Mouse (Mus musculus) kidney, adult 2 months (tissue): ENCODE results near the gene Sgpl1. TPM values are rescaled to one million over a fixed set of nuclear protein-coding genes. Genes with fewer than 3 reads are reported as not detected.

Experiments
- DNase-seq: peaks from one replicate; pipeline ENCODE4 v3.0.0; 2021
- H3K27ac ChIP-seq: fragments of 200-500 bp; 2 replicates; pipeline ENCODE4 v1.5.1; 2012; ENCODE audit warnings: low read depth, low read length, control low read depth, inconsistent platforms; ENCODE audit not compliant: insufficient read depth
- H3K27me3 ChIP-seq: fragments of 200-500 bp; replicated peaks from 2 replicates; pipeline ENCODE4 v1.6.1; 2012; ENCODE audit warnings: mild to moderate bottlenecking, moderate library complexity, low read length, inconsistent platforms; ENCODE audit not compliant: control insufficient read depth, insufficient read depth
- H3K36me3 ChIP-seq: fragments of 200-500 bp; 2 replicates; pipeline ENCODE4 v1.6.1; 2012; ENCODE audit warnings: mild to moderate bottlenecking, moderate library complexity, low read length, inconsistent platforms; ENCODE audit not compliant: control insufficient read depth, insufficient read depth
- H3K4me1 ChIP-seq: fragments of 200-500 bp; 2 replicates; pipeline ENCODE4 v1.6.1; 2011; ENCODE audit warnings: low read length; ENCODE audit not compliant: control insufficient read depth, insufficient read depth
- H3K4me3 ChIP-seq: fragments of 200-500 bp; 2 replicates; pipeline ENCODE4 v1.5.1; 2011; ENCODE audit warnings: mild to moderate bottlenecking, low read depth, low read length, control low read depth; ENCODE audit not compliant: insufficient read depth
- CTCF ChIP-seq: fragments of 200-500 bp; conservative IDR thresholded peaks from 2 replicates; pipeline ENCODE4 v1.5.1; 2011; ENCODE audit warnings: low read depth, mild to moderate bottlenecking, control low read depth, low read length, moderate library complexity, mixed read lengths; ENCODE audit not compliant: insufficient read depth, insufficient read length
- POLR2A ChIP-seq: fragments of 200-500 bp; IDR thresholded peaks from one replicate; pipeline ENCODE4 v1.6.1; 2011; ENCODE audit warnings: low read depth, low read length, control low read depth
- WGBS: fragments of 180-500 bp; shearing (Covaris S2); methylation state at CpG from one replicate; pipeline ENCODE4 v1.1.7; 2018; 5-methylcytosine and 5-hydroxymethylcytosine counted together
- polyA plus RNA-seq: library from polyadenylated mRNA; depleted of rRNA; stranded (reverse); fragments of >200 nt; gene quantifications from 2 replicates; pipeline ENCODE4 v1.2.3, GENCODE M21; 2012; rRNA removed

Sgpl1 gene
- polyA plus RNA-seq, 1 experiment = 39.7 TPM

- no peaks in the 10 kb centered on the region for H3K4me1 ChIP-seq
- 58% methylated on average over 14 of the region's 14 CpGs for WGBS
- TF ChIP-seq CTCF (peak; percentile 93), POLR2A (no peak)
- H3K27ac ChIP-seq = no peak overlapping the region
- no peak overlapping the region for H3K4me3 ChIP-seq
- no peaks in the 10 kb centered on the region for H3K36me3 ChIP-seq
- H3K27me3 ChIP-seq = no peaks in the 10 kb centered on the region
- peak; percentile 69 for DNase-seq
Measured at GRCm38 (mm10) chr10:61051993-61052613, 95.4 kb downstream of the Sgpl1 start.

Other genes starting within 250 kb of the Sgpl1 start
- 392 and 452 TPM in 2 replicates for gene Pcbd1, start 58.4 kb downstream of the Sgpl1 start, polyA plus RNA-seq
- 0.19 and 0.20 TPM in 2 replicates for gene Tbata, start 24.3 kb upstream of the Sgpl1 start, polyA plus RNA-seq
- 1.3 and 1.7 TPM in 2 replicates for gene Adamts14, start 125.7 kb upstream of the Sgpl1 start, polyA plus RNA-seq
- gene Prf1, start 150.1 kb upstream of the Sgpl1 start, polyA plus RNA-seq = 0.65 and 1.5 TPM in 2 replicates
- 8.8 and 10.8 TPM in 2 replicates for gene Pald1, start 235.8 kb upstream of the Sgpl1 start, polyA plus RNA-seq